Mouse (Mus musculus) liver, adult 10 weeks (tissue): ENCODE results near the gene Gm13089. TPM values are rescaled to one million over a fixed set of nuclear protein-coding genes. Genes with fewer than 3 reads are reported as not detected.

Experiments used
- polyA plus RNA-seq: library from polyadenylated mRNA; stranded (reverse); fragments of 350-450 nt; fragmentation: Illumina TruSeq; extraction: RNeasy Lipid Tissue Mini Kit (QIAGEN cat#74804); gene quantifications from one replicate; pipeline ENCODE4 v1.2.3, GENCODE M21; 2014; ENCODE audit warnings: low read depth, low replicate concordance

The Gm13089 gene
- not detected for polyA plus RNA-seq

DNA sequence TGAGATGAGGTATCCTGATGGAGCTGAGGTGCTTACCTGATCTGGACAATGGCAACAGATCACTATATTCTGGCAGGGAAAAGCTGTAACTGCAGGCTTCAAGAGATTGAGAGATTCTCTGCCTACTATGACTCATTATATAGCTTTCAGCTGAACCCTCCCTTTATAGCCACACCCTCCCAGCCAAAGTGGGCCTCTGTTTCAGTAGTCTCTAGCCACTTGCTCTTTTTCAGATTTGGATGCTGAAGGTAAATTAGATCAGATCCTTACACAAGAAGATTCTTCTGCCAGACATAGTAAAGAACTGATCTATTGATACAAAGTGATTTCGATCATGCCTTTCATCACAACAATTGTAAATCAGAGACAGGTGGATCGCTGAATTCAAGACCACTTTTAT lies at the start of gene Gm13089:
Gene Gm13089, minus strand, starts transcription at position 101 of the 400 bp plus-strand sequence.

DNA sequence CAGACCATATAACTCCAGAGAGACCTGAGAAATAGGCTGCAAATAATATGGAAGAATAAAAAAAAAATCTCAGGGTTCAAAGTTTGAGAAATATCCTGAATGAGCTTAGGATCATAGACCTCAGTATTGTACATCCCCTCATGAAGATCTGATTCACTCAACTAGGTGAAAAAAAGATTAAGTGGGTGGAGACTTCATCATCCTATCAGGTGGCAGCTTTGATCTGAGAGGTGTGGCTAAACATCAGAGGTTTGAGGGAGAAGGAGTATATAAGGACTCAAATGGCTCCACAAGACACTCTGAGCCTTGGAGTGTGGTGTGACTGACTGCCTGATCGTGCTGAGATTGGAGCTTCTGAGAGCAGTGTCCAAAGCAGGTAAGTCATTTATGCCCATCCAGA lies 16.6 kb upstream of the Gm13089 start, which contains the start of gene Gm13078:
Gene Gm13078, plus strand, starts transcription at position 301 of the 400 bp plus-strand sequence.

DNA sequence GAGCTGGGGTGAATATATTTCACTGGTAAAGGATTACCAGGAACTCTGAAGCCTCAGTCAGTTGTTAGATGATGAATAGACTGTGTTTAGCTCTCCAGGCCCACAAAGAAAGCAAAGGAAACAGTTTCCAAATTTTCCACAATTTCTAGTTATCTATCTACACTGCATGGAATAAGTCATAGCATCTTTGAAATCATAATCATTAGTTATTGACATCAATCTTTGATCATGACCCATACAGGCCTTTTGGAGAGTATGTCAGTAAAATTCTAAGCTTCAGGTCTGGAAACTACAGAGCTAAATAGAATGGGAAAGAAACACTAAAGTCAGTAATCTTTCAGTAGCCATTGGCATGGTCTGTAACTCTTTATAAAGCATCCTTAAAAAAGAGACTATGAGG lies 45.4 kb downstream of the Gm13089 start, which contains the start of gene Gm13088:
Gene Gm13088, minus strand, starts transcription at position 101 of the 400 bp plus-strand sequence.

Other genes with a start within 250 kb of the Gm13089 start
- not detected for gene Gm13043, start 191.4 kb downstream of the Gm13089 start, polyA plus RNA-seq
- gene Gm13040, start 166.8 kb downstream of the Gm13089 start, polyA plus RNA-seq, result not detected
- not detected for gene BC080695, start 151.0 kb downstream of the Gm13089 start, polyA plus RNA-seq
- gene Gm13057, start 151.0 kb downstream of the Gm13089 start, polyA plus RNA-seq, result not detected
- gene Gm13083, start 87.7 kb downstream of the Gm13089 start, polyA plus RNA-seq, result not detected
- not detected for gene Gm13088, start 45.5 kb downstream of the Gm13089 start, polyA plus RNA-seq
- not detected for gene Gm13078, start 16.7 kb upstream of the Gm13089 start, polyA plus RNA-seq
- gene Gm13023, start 86.6 kb upstream of the Gm13089 start, polyA plus RNA-seq, result not detected
- gene Gm13084, start 113.4 kb upstream of the Gm13089 start, polyA plus RNA-seq, result not detected
- gene Gm13103, start 143.8 kb upstream of the Gm13089 start, polyA plus RNA-seq, result not detected
- gene Pramef6, start 197.7 kb upstream of the Gm13089 start, polyA plus RNA-seq, result not detected
- gene Pramef25, start 248.3 kb upstream of the Gm13089 start, polyA plus RNA-seq, result not detected